Mouse (Mus musculus) CD4-positive helper T cell, adult 2 months (primary cell): ENCODE data around the gene Vinac1.
A peak's percentile ranks its signal among the peaks of the same experiment; 100 is the strongest.

Experiments
- DNase-seq: peaks from one replicate; pipeline ENCODE4 v3.0.0-alpha.2; 2012; ENCODE audit warnings: low read depth, missing footprints, low spot score

Gene Vinac1

GRCm38 (mm10) chr2:129038937-129039631 lies 8.9 kb downstream of the Vinac1 start:
- DNase-seq = no peak

- no peak for DNase-seq
These were observed 9.5 kb downstream of the Vinac1 start for GRCm38 (mm10) chr2:129038426-129038936.

GRCm38 (mm10) chr2:129035381-129035780 lies 12.6 kb downstream of the Vinac1 start:
- no peak for DNase-seq

GRCm38 (mm10) chr2:129024820-129025219 lies 23.2 kb downstream of the Vinac1 start:
- no peak for DNase-seq

DNA sequence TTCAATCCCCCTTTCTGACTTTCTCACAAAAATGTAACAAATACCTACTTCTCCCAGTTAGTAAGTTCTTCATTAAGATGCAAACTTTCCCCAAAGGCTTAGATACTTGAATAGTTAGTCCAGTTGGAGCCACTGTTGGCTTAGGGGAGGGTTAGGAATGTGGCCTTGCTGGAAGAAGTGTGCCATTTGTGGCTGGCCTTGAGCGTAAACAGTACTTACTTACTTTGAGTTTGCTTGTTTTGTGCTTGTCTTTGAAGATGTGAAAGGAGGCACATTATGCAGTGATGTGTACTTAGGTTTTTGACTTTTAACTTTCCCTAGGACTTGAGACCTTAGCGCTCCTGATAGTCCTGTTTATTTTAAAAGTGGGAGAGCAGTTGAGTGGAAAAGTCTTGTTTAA lies 27.9 kb downstream of the Vinac1 start:
- DNase-seq = no peak

DNA sequence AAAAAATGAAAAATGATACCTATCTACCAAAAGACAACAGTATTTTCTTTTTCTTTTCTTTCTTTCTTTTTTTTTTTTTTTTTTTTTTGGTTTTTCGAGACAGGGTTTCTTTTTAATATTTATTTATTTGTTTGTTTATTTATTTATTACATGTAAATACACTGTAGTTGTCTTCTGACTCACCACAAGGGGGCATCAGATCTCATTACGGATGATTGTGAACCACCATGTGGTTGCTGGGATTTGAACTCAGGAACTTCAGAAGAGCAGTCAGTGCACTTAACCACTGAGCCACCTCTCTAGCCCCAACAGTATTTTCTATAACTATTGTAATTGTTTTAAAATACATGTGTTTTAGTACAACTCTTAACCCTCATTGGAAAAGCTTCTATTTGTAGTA lies 39.1 kb downstream of the Vinac1 start:
- peak; percentile 16 for DNase-seq

- no peak for DNase-seq
These were observed 41.7 kb downstream of the Vinac1 start for GRCm38 (mm10) chr2:129006194-129006749.

- DNase-seq = no peak
These were observed 43.1 kb downstream of the Vinac1 start for GRCm38 (mm10) chr2:129004872-129005271.

GRCm38 (mm10) chr2:128984746-128985145 lies 63.2 kb downstream of the Vinac1 start:
- no peak for DNase-seq

- DNase-seq = no peak
These were observed 72.4 kb downstream of the Vinac1 start for GRCm38 (mm10) chr2:128975572-128975971.
